Mouse (Mus musculus) lung, postnatal 4 days (tissue): ENCODE measurements around the gene Usp17lc.
"Not testable (repeated sequence)": the region's sequence is repeated elsewhere in the genome, so short reads cannot be mapped to it uniquely, and the experiment has no call there.

ENCODE experiments used
- DNase-seq, 2 experiments: peaks; one replicate each; pipeline ENCODE4 v3.0.0; 2021

Usp17lc gene

DNA sequence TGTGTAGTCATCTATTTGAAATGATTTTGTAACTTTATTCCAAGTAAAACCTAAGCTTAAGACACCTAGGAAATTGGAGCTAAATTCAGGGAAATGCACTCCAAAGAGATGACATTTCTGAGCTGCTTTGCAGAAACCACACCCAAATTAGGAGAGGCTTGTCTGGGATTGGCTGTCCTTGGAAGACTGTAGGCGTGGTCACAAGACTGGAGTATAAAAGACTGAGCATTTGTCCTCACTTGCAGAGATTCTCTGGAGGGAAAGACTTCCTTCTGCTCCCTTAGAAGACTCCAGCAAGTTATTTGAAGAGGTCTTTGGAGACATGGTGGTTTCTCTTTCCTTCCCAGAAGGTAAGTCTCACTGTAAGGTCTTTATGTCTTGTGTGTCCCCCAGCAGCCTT, at the start of gene Usp17lc:
Usp17lc (plus strand) TSS at position 301 of the 400 bp plus-strand sequence.
- not testable (repeated sequence) for DNase-seq

- DNase-seq, result no peak
These were observed 28.8 kb upstream of the Usp17lc start, which contains the start of gene Olfr603 for GRCm38 (mm10) chr7:103386077-103386476. Gene Olfr603 (minus strand): TSS chr7:103386177.

GRCm38 (mm10) chr7:103397758-103398157, 17.1 kb upstream of the Usp17lc start:
- DNase-seq, result no peak

DNA sequence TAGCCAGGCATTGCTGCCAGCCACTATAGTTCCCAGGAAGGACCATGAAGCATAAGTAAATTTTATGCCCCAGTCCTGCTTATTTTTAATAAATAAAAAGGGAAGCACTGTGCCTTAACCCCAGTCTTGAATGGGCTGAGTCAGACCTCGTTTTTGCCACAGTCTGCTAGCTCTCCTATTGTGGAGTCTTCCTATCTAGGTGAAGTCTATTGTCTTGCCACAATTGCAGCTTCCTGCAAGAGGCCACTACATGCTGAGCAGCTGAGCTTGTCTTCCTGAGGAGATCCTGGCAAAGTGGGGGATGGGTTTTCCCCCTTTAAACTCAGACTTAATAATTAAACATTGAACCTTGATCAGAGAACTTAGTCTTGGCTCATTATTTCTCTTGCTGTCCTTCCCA, 15.9 kb upstream of the Usp17lc start:
- no peak for DNase-seq

GRCm38 (mm10) chr7:103406521-103407055, 8.3 kb upstream of the Usp17lc start:
- DNase-seq, result not testable (repeated sequence)

GRCm38 (mm10) chr7:103445339-103445738, 30.5 kb downstream of the Usp17lc start, which contains the start of gene Olfr605:
Gene Olfr605 (minus strand): TSS chr7:103445439.
- DNase-seq, result no peak

GRCm38 (mm10) chr7:103448746-103449145, 33.9 kb downstream of the Usp17lc start, which contains the start of gene Olfr606:
Gene Olfr606 (plus strand): TSS chr7:103449046.
- DNase-seq, result no peak

GRCm38 (mm10) chr7:103460590-103460989, 45.7 kb downstream of the Usp17lc start:
- DNase-seq, result no peak
